Mouse (Mus musculus) telencephalon, adult 2 months (tissue): ENCODE measurements around the gene AC170998.1.
"Not testable (repeated sequence)": the region's sequence is repeated elsewhere in the genome, so short reads cannot be mapped to it uniquely, and the experiment has no call there.

Experiments used
- DNase-seq: peaks from one replicate; pipeline ENCODE4 v3.0.0-alpha.2; 2011; ENCODE audit warnings: low read depth, low spot score

The AC170998.1 gene

GRCm38 (mm10) chr17:28706697-28707096, 19.2 kb upstream of the AC170998.1 start:
- no peak for DNase-seq

GRCm38 (mm10) chr17:28707136-28707627, 18.7 kb upstream of the AC170998.1 start:
- no peak for DNase-seq

GRCm38 (mm10) chr17:28707816-28708215, 18.1 kb upstream of the AC170998.1 start:
- no peak for DNase-seq

DNA sequence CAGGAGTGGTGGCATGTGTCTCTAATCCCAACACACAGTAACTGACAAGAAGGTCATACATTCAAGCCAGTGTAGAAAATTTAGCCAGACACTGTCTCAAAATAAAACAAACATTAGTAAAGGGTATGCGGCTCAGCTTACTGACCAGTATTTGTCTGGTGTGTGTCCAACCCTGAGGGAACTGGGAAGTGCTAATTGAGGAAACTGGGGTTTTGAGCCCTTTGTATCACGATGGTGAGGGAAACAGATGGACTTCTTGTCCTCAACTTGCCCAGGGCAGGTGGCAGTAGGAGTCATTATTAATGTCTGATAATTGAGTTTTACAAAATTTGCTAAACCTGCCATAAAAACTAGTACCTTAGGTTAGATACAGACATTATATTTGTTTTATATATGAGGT, 16.9 kb upstream of the AC170998.1 start:
- DNase-seq, result no peak

- DNase-seq, result no peak
Measured at GRCm38 (mm10) chr17:28709552-28710290, 16.2 kb upstream of the AC170998.1 start.

DNA sequence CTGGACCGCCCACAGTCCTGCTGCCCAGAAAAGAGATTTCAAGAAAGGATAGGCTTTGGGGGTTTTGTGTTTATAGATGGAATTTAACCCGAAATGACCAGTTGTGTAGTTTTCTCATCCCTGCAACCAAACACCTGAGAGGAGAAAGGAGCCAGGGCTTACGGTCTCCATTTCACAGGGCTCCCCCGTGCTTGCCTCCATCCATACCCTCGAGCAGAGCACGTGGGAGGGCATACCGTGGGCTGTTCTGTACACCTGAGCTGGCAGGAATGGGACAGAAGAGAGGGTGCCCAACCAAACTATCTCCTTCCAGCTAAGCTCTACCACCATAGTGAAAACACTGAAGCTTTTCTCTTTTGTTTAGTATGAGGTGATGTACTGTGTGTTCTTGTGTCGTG, 15.6 kb upstream of the AC170998.1 start:
- no peak for DNase-seq

GRCm38 (mm10) chr17:28711237-28711636, 14.6 kb upstream of the AC170998.1 start:
- no peak for DNase-seq

GRCm38 (mm10) chr17:28712305-28712704, 13.6 kb upstream of the AC170998.1 start:
- no peak for DNase-seq

DNA sequence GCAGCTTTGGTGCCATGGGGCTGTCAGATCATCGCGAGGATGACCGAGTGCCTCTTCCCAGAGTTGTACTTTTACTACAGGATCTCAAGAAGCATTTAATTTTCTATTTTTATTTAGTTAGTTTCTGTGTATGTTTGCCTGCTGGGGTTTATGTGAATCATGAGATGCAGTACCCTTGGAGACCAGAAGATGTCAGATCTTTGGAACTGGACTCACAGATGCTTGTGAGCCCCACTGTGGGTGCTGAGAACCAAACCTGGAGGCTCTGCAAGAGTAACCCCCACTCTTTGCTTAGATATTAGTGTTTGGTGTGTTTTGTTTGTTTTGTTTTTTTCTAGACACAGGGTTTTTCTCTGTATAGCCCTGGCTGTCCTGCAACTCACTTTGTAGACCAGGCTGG, 11.9 kb upstream of the AC170998.1 start:
- no peak for DNase-seq

DNA sequence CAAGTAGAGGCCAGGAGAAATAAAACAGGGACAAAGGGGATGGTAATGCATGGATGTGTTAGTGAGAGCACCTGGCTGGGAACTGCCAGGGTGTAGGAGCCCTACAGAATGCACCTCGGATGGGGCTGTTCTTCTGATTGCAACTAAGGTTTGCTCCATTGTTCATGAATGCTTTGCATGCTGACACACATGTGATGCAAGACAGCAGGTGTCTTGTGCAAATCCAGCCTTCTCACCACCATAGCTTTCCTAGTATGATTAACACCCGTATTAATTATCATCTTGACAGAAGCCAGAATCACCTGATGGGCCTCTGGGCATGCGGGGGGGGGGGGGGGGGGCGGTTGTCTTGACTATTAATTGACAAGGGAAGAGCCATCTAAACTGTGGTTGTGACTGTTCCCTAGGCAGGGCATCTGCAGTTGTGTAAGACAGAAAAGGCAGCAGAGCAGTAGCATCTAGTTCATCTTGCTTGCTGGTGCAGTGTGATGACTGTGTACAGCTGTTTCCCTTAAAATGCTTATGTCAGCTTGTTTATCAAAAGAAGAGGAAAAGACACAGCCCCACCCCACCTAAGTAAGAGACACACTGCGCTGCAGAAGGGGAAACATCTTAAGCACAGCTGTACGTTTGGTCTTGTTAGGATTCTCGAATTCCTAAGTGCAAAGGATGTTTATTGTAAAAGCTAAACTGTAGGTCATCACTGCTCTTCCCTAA, 9.9 kb upstream of the AC170998.1 start:
- no peak for DNase-seq

- no peak for DNase-seq
Measured at GRCm38 (mm10) chr17:28717535-28717934, 8.3 kb upstream of the AC170998.1 start.

- not testable (repeated sequence) for DNase-seq
Measured at GRCm38 (mm10) chr17:28727511-28727910, 1.6 kb downstream of the AC170998.1 start.

DNA sequence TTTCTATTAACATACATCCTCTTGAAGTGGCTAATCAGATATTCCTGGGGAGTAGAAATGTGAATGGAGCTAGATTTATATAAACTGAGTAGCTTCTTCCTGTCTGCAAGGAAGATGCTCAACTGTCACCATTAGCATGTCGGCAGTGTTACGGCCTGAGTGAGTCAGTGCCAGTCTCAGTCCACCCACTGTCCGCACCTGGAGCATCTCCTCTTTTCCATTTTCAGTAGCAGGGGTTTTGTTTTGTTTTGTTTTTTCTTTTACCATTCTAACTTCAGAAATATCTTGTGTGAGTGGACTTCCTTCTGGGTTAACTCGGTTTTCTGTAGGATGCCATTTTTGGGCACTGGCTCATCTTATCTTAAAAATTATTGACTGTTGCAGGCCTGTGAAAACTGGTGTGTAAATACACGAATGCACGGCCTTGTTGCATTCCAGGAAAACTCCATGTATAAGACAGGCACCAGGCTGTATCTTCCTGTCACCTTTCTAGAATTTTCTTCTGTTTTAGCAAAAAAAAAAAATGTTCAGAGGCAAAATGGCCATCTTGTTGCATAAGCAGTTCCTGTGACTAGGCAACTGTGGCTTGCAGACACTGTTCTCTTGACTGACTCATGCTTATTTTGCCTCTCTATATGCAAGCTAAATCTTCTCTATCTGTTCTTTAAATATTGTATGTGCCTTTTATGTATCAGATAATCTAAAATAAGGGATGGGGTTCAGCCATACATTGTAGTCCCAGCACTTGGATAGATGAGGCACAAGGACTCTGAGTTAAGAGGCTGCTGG, 9.6 kb downstream of the AC170998.1 start:
- DNase-seq, result peak; percentile 67

DNA sequence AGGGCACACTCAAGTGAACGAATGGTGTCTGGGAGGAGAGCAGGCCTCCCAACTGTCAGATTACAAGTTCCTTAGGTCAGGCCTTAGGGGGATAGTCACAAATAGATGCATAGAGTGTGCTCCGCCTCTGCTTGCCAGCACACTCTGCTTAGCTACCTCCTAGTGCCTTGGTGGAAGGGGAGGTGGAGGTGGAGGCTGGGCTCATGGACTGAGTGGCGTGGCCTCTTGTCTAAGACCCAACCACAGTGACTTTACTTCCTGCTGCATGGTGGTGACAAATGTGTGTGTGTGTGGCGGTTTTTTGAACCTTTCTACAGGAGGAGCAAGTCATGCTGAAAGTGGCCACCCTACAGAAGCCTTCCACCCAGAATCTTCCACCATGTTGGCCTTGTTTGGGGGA, 10.6 kb downstream of the AC170998.1 start:
- no peak for DNase-seq

- DNase-seq, result no peak
Measured at GRCm38 (mm10) chr17:28737973-28738372, 12.1 kb downstream of the AC170998.1 start.

GRCm38 (mm10) chr17:28739244-28739643, 13.4 kb downstream of the AC170998.1 start:
- DNase-seq, result no peak

DNA sequence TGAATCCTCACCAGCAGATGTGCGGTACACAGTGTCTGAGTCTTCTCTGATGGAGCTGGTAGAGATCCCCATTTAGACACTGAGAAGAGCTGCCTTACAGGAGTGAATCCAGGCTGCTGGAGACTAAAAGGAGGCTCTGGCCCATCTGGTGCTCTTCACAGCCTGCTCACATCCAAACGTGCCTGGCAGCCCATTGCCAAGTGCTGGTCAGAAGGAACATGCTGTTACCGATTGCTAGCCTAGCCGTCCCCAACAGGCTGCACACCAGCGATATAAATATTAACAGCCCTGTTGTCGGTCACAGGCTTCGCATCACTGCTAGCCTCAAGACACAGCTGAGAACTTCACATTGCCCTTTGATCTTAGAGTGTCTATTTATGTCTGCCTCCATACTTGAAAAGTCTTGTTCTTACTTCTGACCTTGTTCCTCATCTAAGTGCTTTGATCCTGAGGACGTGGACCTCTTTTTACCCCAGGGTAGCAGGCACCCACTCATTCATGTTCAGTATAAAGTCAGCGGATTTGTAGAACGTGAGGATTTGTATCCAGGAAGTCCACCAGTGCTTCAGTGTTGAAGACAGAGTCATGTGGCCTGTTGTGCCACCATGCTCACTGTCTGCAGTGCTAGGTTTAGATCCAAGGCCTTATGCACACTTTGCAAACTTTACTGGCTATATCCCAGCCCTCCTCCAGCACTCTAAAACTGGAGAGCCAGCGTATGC, 17.4 kb downstream of the AC170998.1 start:
- peak; percentile 86 for DNase-seq

GRCm38 (mm10) chr17:28743916-28744315, 18.0 kb downstream of the AC170998.1 start:
- no peak for DNase-seq

DNA sequence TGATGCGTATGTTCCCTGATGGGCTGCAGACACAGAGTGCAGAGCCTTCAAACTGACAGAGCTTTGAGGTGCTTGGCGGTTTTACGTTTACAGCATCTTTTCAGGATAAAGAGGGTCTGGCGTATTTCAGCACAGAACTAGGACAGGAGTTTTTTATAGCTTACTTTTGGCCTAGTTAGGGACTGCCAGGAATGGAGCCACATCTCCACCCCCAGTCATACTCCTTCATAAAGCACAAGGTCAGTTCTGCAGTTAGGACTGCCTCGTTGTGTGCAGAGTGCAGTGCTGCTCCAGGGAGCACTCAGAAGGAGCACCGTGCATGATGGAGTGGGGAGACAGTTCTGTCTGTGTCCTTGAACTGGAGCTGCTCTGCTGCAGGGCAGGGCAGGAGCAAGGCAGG, 19.9 kb downstream of the AC170998.1 start:
- DNase-seq, result peak; percentile 65

GRCm38 (mm10) chr17:28748001-28748400, 22.1 kb downstream of the AC170998.1 start:
- DNase-seq, result no peak

GRCm38 (mm10) chr17:28750580-28750979, 24.7 kb downstream of the AC170998.1 start:
- no peak for DNase-seq
